Mouse (Mus musculus): ENCODE data around the gene Adam26b. TPM values are rescaled to one million over a fixed set of nuclear protein-coding genes. Genes with fewer than 3 reads are reported as not detected.
"Not testable (repeated sequence)": the region's sequence is repeated elsewhere in the genome, so short reads cannot be mapped to it uniquely, and the experiment has no call there.

Adam26b gene
- not detected in 2 replicates for polyA plus RNA-seq (2012; rRNA removed)
- polyA plus RNA-seq (2014; fragmentation: Nextera tagmentation; extraction: Ambion mirVana): not detected in 2 replicates

DNA sequence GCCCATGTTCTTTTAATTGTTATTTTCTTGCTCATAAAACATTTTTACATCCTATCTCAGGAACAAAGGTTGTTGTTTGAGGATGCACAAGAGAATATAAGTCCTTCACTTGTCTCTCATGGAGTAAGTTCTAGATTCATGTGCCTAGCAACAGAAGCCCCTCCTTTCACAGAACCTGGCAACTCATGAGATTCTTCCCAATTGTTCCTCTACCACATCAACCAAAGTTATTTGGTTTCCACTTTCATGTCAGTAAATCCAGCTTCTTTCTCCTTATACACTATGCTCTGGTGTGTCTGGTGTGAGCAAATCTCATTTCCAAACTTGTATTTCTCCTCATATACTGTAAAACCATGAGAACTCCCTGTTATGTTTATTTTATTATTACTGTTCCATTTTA, at the start of gene Adam26b:
Adam26b (minus strand) TSS at position 101 of the 400 bp plus-strand sequence.
- H3K4me2 ChIP-seq (ENCODE audit: low read depth); H3K4me3 ChIP-seq (ENCODE audit: insufficient read depth in 1 of 2, low read depth in 2 of 2, low read length in 2 of 2); ATAC-seq (ENCODE audit: insufficient read depth); H3K27ac ChIP-seq; DNase-seq (ENCODE audit: low read depth in 3 of 3, low spot score in 3 of 3); H3K9ac ChIP-seq (replicated peaks); H3K36me3 ChIP-seq (replicated peaks; ENCODE audit: control insufficient read depth, insufficient read depth, low read depth); H3K27me3 ChIP-seq (ENCODE audit: control insufficient read depth, insufficient read depth, low read length); H3K4me1 ChIP-seq (replicated peaks; ENCODE audit: control insufficient read depth in 2 of 2, insufficient read depth in 2 of 2, low read length in 1 of 2); H3K9me3 ChIP-seq (ENCODE audit: control insufficient read depth, low read length): not testable (repeated sequence)

GRCm38 (mm10) chr8:43576607-43577006, 48.7 kb upstream of the Adam26b start, which contains the start of gene Adam26a:
Adam26a (minus strand) TSS chr8:43576707.
- WGBS (ENCODE audit: insufficient replicate concordance): 62% methylated on average over 2 of the region's 2 CpGs
- not testable (repeated sequence) for H3K27ac ChIP-seq; H3K9ac ChIP-seq (replicated peaks); ATAC-seq (ENCODE audit: insufficient read depth); H3K4me2 ChIP-seq (ENCODE audit: low read depth); H3K9me3 ChIP-seq (ENCODE audit: control insufficient read depth, low read length); H3K27me3 ChIP-seq (ENCODE audit: control insufficient read depth, insufficient read depth, low read length); H3K4me1 ChIP-seq (replicated peaks; ENCODE audit: control insufficient read depth in 2 of 2, insufficient read depth in 2 of 2, low read length in 1 of 2); DNase-seq (ENCODE audit: low read depth in 3 of 3, low spot score in 3 of 3); H3K36me3 ChIP-seq (replicated peaks; ENCODE audit: control insufficient read depth, insufficient read depth, low read depth); H3K4me3 ChIP-seq (ENCODE audit: insufficient read depth in 1 of 2, low read depth in 2 of 2, low read length in 2 of 2)

Other genes with a start within 250 kb of the Adam26b start
- gene Zfp42, start 221.1 kb downstream of the Adam26b start, polyA plus RNA-seq (2012; rRNA removed): not detected in 2 replicates
- gene Zfp42, start 221.1 kb downstream of the Adam26b start, polyA plus RNA-seq (2014; fragmentation: Nextera tagmentation; extraction: Ambion mirVana): not detected in 2 replicates
- gene Adam26a, start 48.6 kb upstream of the Adam26b start, polyA plus RNA-seq (2012; rRNA removed): not detected in 2 replicates
- not detected in 2 replicates for gene Adam26a, start 48.6 kb upstream of the Adam26b start, polyA plus RNA-seq (2014; fragmentation: Nextera tagmentation; extraction: Ambion mirVana)
- not detected in 2 replicates for gene Gm5346, start 99.2 kb upstream of the Adam26b start, polyA plus RNA-seq (2012; rRNA removed)
- not detected in 2 replicates for gene Gm5346, start 99.2 kb upstream of the Adam26b start, polyA plus RNA-seq (2014; fragmentation: Nextera tagmentation; extraction: Ambion mirVana)
- gene Adam34, start 181.9 kb upstream of the Adam26b start, polyA plus RNA-seq (2012; rRNA removed): not detected in 2 replicates
- not detected in 2 replicates for gene Adam34, start 181.9 kb upstream of the Adam26b start, polyA plus RNA-seq (2014; fragmentation: Nextera tagmentation; extraction: Ambion mirVana)

Data from liver, embryonic 14.5 days (tissue).